In the genomic region with DNA sequence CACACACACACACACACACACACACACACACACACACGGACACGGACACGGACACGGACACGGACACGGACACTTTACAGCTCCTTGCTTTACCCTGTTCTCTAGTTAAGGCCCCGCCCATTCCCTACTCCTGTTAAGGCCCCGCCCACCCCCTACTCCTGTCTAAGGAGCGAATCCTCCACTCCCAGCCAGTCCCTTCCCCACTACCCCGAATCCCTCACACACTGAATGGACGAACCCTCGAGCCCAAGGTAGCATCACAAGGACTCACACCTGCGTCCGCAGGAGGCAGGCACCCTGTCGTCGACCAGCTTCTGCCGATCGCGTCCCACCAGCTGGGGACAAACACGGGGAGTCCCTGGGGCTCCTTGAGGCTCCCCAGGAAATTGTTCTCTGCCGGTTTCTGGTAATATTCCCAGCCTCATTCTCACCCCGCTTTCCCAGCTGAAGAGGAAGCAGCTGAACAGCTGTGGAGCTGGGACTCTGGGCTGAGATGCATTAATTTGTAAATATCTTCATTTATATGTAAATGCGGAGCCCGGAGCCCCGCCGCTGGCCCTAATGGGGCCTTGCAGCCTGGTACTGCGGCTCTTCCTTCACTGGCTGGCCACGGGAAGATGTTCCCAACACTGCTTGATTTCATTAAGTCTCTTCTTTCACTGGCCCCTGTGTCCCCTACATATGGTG, we compare ENCODE assay signal across 9 mouse cellular contexts.
DNase-seq lines count a peak whose midpoint lies in the region; ATAC-seq and TF ChIP-seq lines count a peak whose summit lies in the region.
"Had no signal": no experiment of that assay in that cellular context is flagged by ENCODE, and none has a peak within 500 bp of the region (broad histone marks: within the 10 kb centered on the region; RNA-seq: fewer than 3 reads in every experiment).

No protein-coding gene starts in this region.

- no peak overlapping the region for H3K27ac ChIP-seq in heart, embryonic 13.5 days (replicated peaks)
- no peak overlapping the region for H3K27ac ChIP-seq in cortical plate, adult 2 months (ENCODE audit: insufficient read depth, low read length)
- H3K27ac ChIP-seq in hindbrain, embryonic 16.5 days (ENCODE audit: low read depth, low read length) = peak overlapping the region; percentile 64; the same call in 1 of the 2 replicates

- 2% methylated on average over 28 of the region's 28 CpGs for WGBS in heart, embryonic 13.5 days
- 3% methylated on average over 26 of the region's 28 CpGs for WGBS in hindbrain, embryonic 16.5 days

- TF ChIP-seq POLR2A in cortical plate, adult 2 months (IDR thresholded peaks at IDR 0.05; ENCODE audit: extremely low read depth, insufficient read depth, low read length) = no peak

- H3K9ac ChIP-seq in heart, embryonic 13.5 days = 0 out of 2 replicates have a peak overlapping the region, but pooled peaks have one; percentile 28
- H3K9ac ChIP-seq in hindbrain, embryonic 16.5 days (ENCODE audit: low read depth, low read length) = peak overlapping the region; percentile 35; the same call in 1 of the 2 replicates

- no peak for DNase-seq in heart, postnatal 36 days
- DNase-seq in neural tube, embryonic 10.5 days (ENCODE audit: extremely low spot score, low spot score) = peak; percentile 22
- no peak for DNase-seq in thymus, postnatal 0 days (ENCODE audit: low spot score)
- no peak for DNase-seq in frontal cortex, postnatal 25 days (ENCODE audit: low spot score in 2 of 2)
- DNase-seq in heart, postnatal 10 days = no peak
- DNase-seq: right cerebral cortex, postnatal 4 days had no signal

- no peak for ATAC-seq in heart, embryonic 13.5 days (ENCODE audit: extremely low read depth, insufficient number of reproducible peaks, low FRiP score, low TSS enrichment)
- ATAC-seq in hindbrain, embryonic 16.5 days = peak; percentile 35; the same call in 1 of the 2 replicates

- no peaks in the 10 kb centered on the region for H3K36me3 ChIP-seq in heart, embryonic 13.5 days
- no peaks in the 10 kb centered on the region for H3K36me3 ChIP-seq in hindbrain, embryonic 16.5 days (ENCODE audit: control insufficient read depth, insufficient read depth, low read length)

- no peaks in the 10 kb centered on the region for H3K9me3 ChIP-seq in heart, embryonic 13.5 days
- no peaks in the 10 kb centered on the region for H3K9me3 ChIP-seq in hindbrain, embryonic 16.5 days (ENCODE audit: control insufficient read depth, low read length)

- H3K27me3 ChIP-seq in heart, embryonic 13.5 days (replicated peaks) = peaks cover 81% of the 10 kb centered on the region
- H3K27me3 ChIP-seq in hindbrain, embryonic 16.5 days (replicated peaks; ENCODE audit: control insufficient read depth, insufficient read depth, low read length) = 0 out of 2 replicates have a peak, but pooled peaks cover 2% of the 10 kb centered on the region

- TF ChIP-seq CTCF in cortical plate, adult 2 months (IDR thresholded peaks at IDR 0.05; ENCODE audit: extremely low read depth, insufficient read depth, low read length) = no peak

- H3K4me3 ChIP-seq in heart, embryonic 13.5 days = 0 out of 2 replicates have a peak overlapping the region, but pooled peaks have one; percentile 4
- 0 out of 2 replicates have a peak overlapping the region, but pooled peaks have one; percentile 19 for H3K4me3 ChIP-seq in cortical plate, adult 2 months (ENCODE audit: insufficient read depth, low read length)
- peak overlapping the region; percentile 22 for H3K4me3 ChIP-seq in hindbrain, embryonic 16.5 days (ENCODE audit: low read length)

- H3K4me2 ChIP-seq in heart, embryonic 13.5 days = peak overlapping the region; percentile 49
- peak overlapping the region; percentile 53 for H3K4me2 ChIP-seq in hindbrain, embryonic 16.5 days (ENCODE audit: low read length)

- peaks cover 9% of the 10 kb centered on the region for H3K4me1 ChIP-seq in heart, embryonic 13.5 days
- H3K4me1 ChIP-seq in cortical plate, adult 2 months (ENCODE audit: control insufficient read depth, insufficient read depth, low read length) = peaks cover 3% of the 10 kb centered on the region; the same call in 1 of the 2 replicates
- peaks cover 39% of the 10 kb centered on the region for H3K4me1 ChIP-seq in hindbrain, embryonic 16.5 days (ENCODE audit: control insufficient read depth, insufficient read depth, low read depth, low read length)

- intact Hi-C loops in heart, postnatal 36 days (cut with DNase I) = no loop called here
- intact Hi-C loops in heart, postnatal 10 days (cut with DNase I) = loop anchor here (10.0 kb wide), 1 partner anchor 229 kb away; no protein-coding TSS in a partner anchor
